Mouse (Mus musculus) A20 (cell line): Measurements from ENCODE around the gene Gjb1.
A peak's percentile ranks its signal among the peaks of the same experiment; 100 is the strongest.
"Not testable (repeated sequence)": the region's sequence is repeated elsewhere in the genome, so short reads cannot be mapped to it uniquely, and the experiment has no call there.

Experiments used
- DNase-seq: peaks from one replicate; pipeline ENCODE4 v3.0.0-alpha.2; 2011; ENCODE audit warnings: low read depth, low spot score

Gjb1 gene

GRCm38 (mm10) chrX:101376190-101376968, at the start of gene Gjb1:
Gjb1 (plus strand) TSS chrX:101376378.
- no peak for DNase-seq

GRCm38 (mm10) chrX:101329372-101330028, 46.7 kb upstream of the Gjb1 start:
- peak; percentile 35 for DNase-seq

- DNase-seq: no peak
These were observed 44.2 kb upstream of the Gjb1 start for GRCm38 (mm10) chrX:101332031-101332374.

GRCm38 (mm10) chrX:101332375-101333211, 43.6 kb upstream of the Gjb1 start:
- DNase-seq: peak; percentile 92

GRCm38 (mm10) chrX:101334606-101335005, 41.6 kb upstream of the Gjb1 start:
- DNase-seq: peak; percentile 58

GRCm38 (mm10) chrX:101338666-101339065, 37.5 kb upstream of the Gjb1 start:
- DNase-seq: peak; percentile 42

- not testable (repeated sequence) for DNase-seq
These were observed 33.3 kb upstream of the Gjb1 start for GRCm38 (mm10) chrX:101342837-101343236.

- no peak for DNase-seq
These were observed 30.7 kb upstream of the Gjb1 start for GRCm38 (mm10) chrX:101345456-101345855.

GRCm38 (mm10) chrX:101346475-101346874, 29.7 kb upstream of the Gjb1 start:
- no peak for DNase-seq

GRCm38 (mm10) chrX:101351188-101351587, 25.0 kb upstream of the Gjb1 start:
- DNase-seq: no peak

GRCm38 (mm10) chrX:101358902-101359301, 17.3 kb upstream of the Gjb1 start:
- peak; percentile 29 for DNase-seq

GRCm38 (mm10) chrX:101369001-101369400, 7.2 kb upstream of the Gjb1 start:
- no peak for DNase-seq

- no peak for DNase-seq
These were observed 5.6 kb upstream of the Gjb1 start for GRCm38 (mm10) chrX:101370573-101370972.

GRCm38 (mm10) chrX:101372946-101373345, 3.2 kb upstream of the Gjb1 start:
- no peak for DNase-seq

GRCm38 (mm10) chrX:101377076-101377475, 898 bp downstream of the Gjb1 start:
- no peak for DNase-seq

- DNase-seq: no peak
These were observed 3.6 kb downstream of the Gjb1 start for GRCm38 (mm10) chrX:101379744-101380143.

- no peak for DNase-seq
These were observed 7.3 kb downstream of the Gjb1 start for GRCm38 (mm10) chrX:101383455-101383854.

GRCm38 (mm10) chrX:101384439-101385137, 8.4 kb downstream of the Gjb1 start:
- DNase-seq: no peak

GRCm38 (mm10) chrX:101386222-101386621, 10.0 kb downstream of the Gjb1 start:
- DNase-seq: no peak

GRCm38 (mm10) chrX:101388866-101389537, 12.8 kb downstream of the Gjb1 start:
- no peak for DNase-seq

GRCm38 (mm10) chrX:101394341-101394740, 18.2 kb downstream of the Gjb1 start:
- no peak for DNase-seq
